Mouse (Mus musculus) CH12.LX (cell line): ENCODE data around the gene Pcdh9. TPM values are rescaled to one million over a fixed set of nuclear protein-coding genes. Genes with fewer than 3 reads are reported as not detected.

Experiments used
- DNase-seq: peaks from one replicate; pipeline ENCODE4 v3.0.0-alpha.2; 2013; ENCODE audit errors: extremely low read depth
- H3K27ac ChIP-seq: 2 replicates; pipeline ENCODE4 v1.5.1; 2012; ENCODE audit warnings: low read depth, mild to moderate bottlenecking, control low read depth, moderate library complexity; ENCODE audit not compliant: insufficient read depth
- H3K27me3 ChIP-seq: replicated peaks from 2 replicates; pipeline ENCODE3; 2012; ENCODE audit warnings: inconsistent platforms
- H3K36me3 ChIP-seq, 2 experiments: replicated peaks in 1 of 2; 2 replicates each; pipeline versions ENCODE3 to v1.6.1; 2012; ENCODE audit warnings: inconsistent platforms in 1 of 2, low read length in 1 of 2, mild to moderate bottlenecking in 1 of 2, mixed read lengths in 1 of 2, moderate library complexity in 1 of 2; ENCODE audit not compliant: control insufficient read depth in 1 of 2, insufficient read depth in 1 of 2
- H3K4me1 ChIP-seq, 2 experiments: 2 replicates each; pipeline ENCODE4 v1.6.1; 2012; ENCODE audit warnings: inconsistent platforms in 1 of 2, moderate library complexity in 1 of 2; ENCODE audit not compliant: insufficient read depth in 2 of 2, control insufficient read depth in 1 of 2
- H3K4me2 ChIP-seq: 2 replicates; pipeline ENCODE4 v1.6.1; 2012; ENCODE audit warnings: low read depth, mild to moderate bottlenecking, control low read depth; ENCODE audit not compliant: poor library complexity, insufficient read depth, severe bottlenecking
- H3K4me3 ChIP-seq, 3 experiments: fragments of 150-350 bp in 1 of 3; sonication (generic) in 1 of 3; replicated peaks in 1 of 3; 2 replicates each; pipeline versions ENCODE3 to v1.5.1; 2011 to 2012; ENCODE audit warnings: low read depth in 2 of 3, low read length in 2 of 3, mild to moderate bottlenecking in 2 of 3, moderate library complexity in 2 of 3, control low read depth in 1 of 3, improper control_type of control experiment in 1 of 3, inconsistent platforms in 1 of 3, mixed read lengths in 1 of 3; ENCODE audit not compliant: poor library complexity in 1 of 3
- H3K79me2 ChIP-seq: replicated peaks from 2 replicates; pipeline ENCODE4 v1.6.1; 2012; ENCODE audit warnings: mild to moderate bottlenecking, moderate library complexity; ENCODE audit not compliant: control insufficient read depth, poor library complexity, insufficient read depth, severe bottlenecking; ENCODE audit errors: extremely low read depth
- H3K9ac ChIP-seq: 2 replicates; pipeline ENCODE4 v1.6.1; 2012; ENCODE audit warnings: low read depth, mild to moderate bottlenecking, control low read depth, moderate library complexity; ENCODE audit not compliant: insufficient read depth
- H3K9me3 ChIP-seq: replicated peaks from 2 replicates; pipeline ENCODE3; 2012; ENCODE audit warnings: low read length, inconsistent platforms, mixed read lengths
- BHLHE40 ChIP-seq: IDR thresholded peaks from 2 replicates; pipeline ENCODE4 v1.6.1; 2011; ENCODE audit warnings: mild to moderate bottlenecking, low read depth, low read length, improper control_type of control experiment
- CHD1 ChIP-seq: IDR thresholded peaks from 2 replicates; pipeline ENCODE4 v1.6.1; 2012; ENCODE audit warnings: low read depth, low read length, improper control_type of control experiment, inconsistent platforms
- CTCF ChIP-seq, 2 experiments: IDR thresholded peaks in 1 of 2; conservative IDR thresholded peaks in 1 of 2; 2 replicates each; pipeline ENCODE4 v1.5.1; 2011 to 2012; ENCODE audit warnings: low read depth in 2 of 2, low read length in 2 of 2, improper control_type of control experiment in 1 of 2, inconsistent platforms in 1 of 2, mild to moderate bottlenecking in 1 of 2, moderate library complexity in 1 of 2
- E2F4 ChIP-seq: IDR thresholded peaks from 2 replicates; pipeline ENCODE4 v1.6.1; 2011; ENCODE audit warnings: low read depth, low read length, improper control_type of control experiment; ENCODE audit not compliant: insufficient replicate concordance
- ELF1 ChIP-seq: IDR thresholded peaks from 2 replicates; pipeline ENCODE4 v1.6.1; 2014; ENCODE audit warnings: low read depth, mild to moderate bottlenecking, inconsistent platforms, low read length, improper control_type of control experiment
- EP300 ChIP-seq: IDR thresholded peaks from 2 replicates; pipeline ENCODE4 v1.6.1; 2011; ENCODE audit warnings: low read length, improper control_type of control experiment
- HCFC1 ChIP-seq: IDR thresholded peaks from 2 replicates; pipeline ENCODE4 v1.6.1; 2012; ENCODE audit warnings: low read depth, mild to moderate bottlenecking, inconsistent platforms, low read length, improper control_type of control experiment
- JUND ChIP-seq: conservative IDR thresholded peaks from 2 replicates; pipeline ENCODE4 v1.6.1; 2011; ENCODE audit warnings: low read depth, low read length, improper control_type of control experiment
- KAT2A ChIP-seq: IDR thresholded peaks from 2 replicates; pipeline ENCODE4 v1.6.1; 2012; ENCODE audit warnings: low read length, improper control_type of control experiment, inconsistent platforms; ENCODE audit not compliant: insufficient replicate concordance
- MAX ChIP-seq: IDR thresholded peaks from 2 replicates; pipeline ENCODE4 v1.6.1; 2011; ENCODE audit warnings: low read length, improper control_type of control experiment
- MAZ ChIP-seq: IDR thresholded peaks from 2 replicates; pipeline ENCODE4 v1.6.1; 2012; ENCODE audit warnings: low read depth, mild to moderate bottlenecking, inconsistent platforms, low read length, improper control_type of control experiment, moderate library complexity
- MXI1 ChIP-seq: IDR thresholded peaks from 2 replicates; pipeline ENCODE4 v1.6.1; 2011; ENCODE audit warnings: mild to moderate bottlenecking, low read depth, low read length, improper control_type of control experiment
- NRF1 ChIP-seq: IDR thresholded peaks from 2 replicates; pipeline ENCODE4 v1.6.1; 2014; ENCODE audit warnings: low read depth, mild to moderate bottlenecking, inconsistent platforms, low read length, improper control_type of control experiment, moderate library complexity
- PAX5 ChIP-seq: IDR thresholded peaks from 2 replicates; pipeline ENCODE4 v1.6.1; 2012; ENCODE audit warnings: low read length, inconsistent platforms, mixed read lengths
- POLR2AphosphoS2 ChIP-seq: IDR thresholded peaks from 2 replicates; pipeline ENCODE4 v1.6.1; 2011; ENCODE audit warnings: low read depth, low read length, improper control_type of control experiment
- RAD21 ChIP-seq: IDR thresholded peaks from 2 replicates; pipeline ENCODE4 v1.6.1; 2011; ENCODE audit warnings: low read depth, mild to moderate bottlenecking, low read length, improper control_type of control experiment, moderate library complexity
- RCOR1 ChIP-seq: conservative IDR thresholded peaks from 2 replicates; pipeline ENCODE4 v1.6.1; 2012; ENCODE audit warnings: low read depth, mild to moderate bottlenecking, inconsistent platforms, low read length, improper control_type of control experiment
- SIN3A ChIP-seq: IDR thresholded peaks from 2 replicates; pipeline ENCODE4 v1.6.1; 2012; ENCODE audit warnings: low read length, improper control_type of control experiment, inconsistent platforms
- SMC3 ChIP-seq: IDR thresholded peaks from 2 replicates; pipeline ENCODE4 v1.6.1; 2011; ENCODE audit warnings: low read depth, low read length, improper control_type of control experiment
- TBP ChIP-seq: conservative IDR thresholded peaks from 2 replicates; pipeline ENCODE4 v1.6.1; 2011; ENCODE audit warnings: low read depth, low read length, improper control_type of control experiment
- TCF12 ChIP-seq: IDR thresholded peaks from 2 replicates; pipeline ENCODE4 v1.6.1; 2014; ENCODE audit warnings: low read depth, mild to moderate bottlenecking, inconsistent platforms, low read length, improper control_type of control experiment
- UBTF ChIP-seq: IDR thresholded peaks from 2 replicates; pipeline ENCODE4 v1.6.1; 2012; ENCODE audit warnings: low read depth, mild to moderate bottlenecking, inconsistent platforms, low read length, improper control_type of control experiment, moderate library complexity
- USF1 ChIP-seq: IDR thresholded peaks from 2 replicates; pipeline ENCODE4 v1.6.1; 2014; ENCODE audit warnings: low read depth, mild to moderate bottlenecking, inconsistent platforms, low read length, improper control_type of control experiment
- USF2 ChIP-seq: conservative IDR thresholded peaks from 2 replicates; pipeline ENCODE4 v1.6.1; 2011; ENCODE audit warnings: low read depth, low read length, improper control_type of control experiment
- ZC3H11A ChIP-seq: IDR thresholded peaks from 2 replicates; pipeline ENCODE4 v1.6.1; 2012; ENCODE audit warnings: low read depth, mild to moderate bottlenecking, inconsistent platforms, low read length, improper control_type of control experiment
- ZKSCAN1 ChIP-seq: IDR thresholded peaks from 2 replicates; pipeline ENCODE4 v1.6.1; 2012; ENCODE audit warnings: low read depth, inconsistent platforms, low read length, improper control_type of control experiment, borderline replicate concordance
- ZNF384 ChIP-seq: IDR thresholded peaks from 2 replicates; pipeline ENCODE4 v1.6.1; 2012; ENCODE audit warnings: low read depth, low read length, improper control_type of control experiment, inconsistent platforms
- dilution Hi-C: fragments of 300-500 bp; cut with MboI; formaldehyde crosslinking; loops from 2 replicates; pipeline ENCODE4 v1.14.3; 2020; ENCODE audit warnings: low sequenced_read_pairs; ENCODE audit not compliant: extremely low pct_unique_long_range_greater_than_20kb, extremely low pct_ligation_motif_present
- in situ Hi-C: fragments of 300-500 bp; cut with MboI; formaldehyde crosslinking; loops from 3 replicates; pipeline ENCODE4 v1.14.3; 2019; ENCODE audit warnings: low sequenced_read_pairs, low pct_ligation_motif_present, low pct_unique_long_range_greater_than_20kb, mixed read lengths
- polyA plus RNA-seq: library from polyadenylated mRNA; unstranded; fragments of >175 nt; gene quantifications from 2 replicates; pipeline ENCODE4 v1.2.1, GENCODE M21; 2012; ENCODE audit warnings: low read depth; ENCODE audit not compliant: insufficient read length
- total RNA-seq, 2 experiments: library from RNA; depleted of rRNA; stranded (reverse); fragments of 300-350 nt in 1 of 2; fragments of >200 nt in 1 of 2; gene quantifications; 2 replicates each; pipeline ENCODE4 v1.2.3; 2012 to 2014

Pcdh9 gene
- total and polyA plus RNA-seq, 3 experiments, result not detected

DNA sequence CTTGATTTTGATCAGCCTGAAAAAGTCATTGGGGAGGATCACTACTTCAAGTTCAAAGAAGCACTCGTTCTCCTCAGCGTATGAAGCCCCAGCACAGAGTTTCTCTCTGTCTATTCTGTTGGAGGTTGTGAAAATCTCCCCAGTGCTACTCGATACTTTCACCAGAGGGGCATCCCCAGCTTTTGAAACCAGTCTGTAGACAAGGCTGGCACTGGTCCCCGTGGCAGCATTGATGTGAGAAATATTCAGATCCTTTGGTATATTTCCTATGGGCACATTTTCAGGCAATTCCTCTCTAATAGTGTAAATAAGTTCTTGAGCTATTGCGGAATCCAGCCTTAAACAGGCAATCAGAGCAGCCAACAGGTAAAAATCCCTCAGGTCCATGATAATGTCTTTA lies 2.1 kb downstream of the Pcdh9 start:
- no peaks in the 10 kb centered on the region for H3K27me3 ChIP-seq
- no peak overlapping the region for H3K27ac ChIP-seq
- H3K4me3 ChIP-seq, result no peak overlapping the region
- dilution Hi-C loops (no loop called here), in situ Hi-C loops (no loop called here)
- no peaks in the 10 kb centered on the region for H3K36me3 ChIP-seq
- DNase-seq, result no peak
- H3K4me2 ChIP-seq, result no peak overlapping the region
- TF ChIP-seq CHD1, result no peak
- TF ChIP-seq USF1, result no peak
- no peak for TF ChIP-seq ZKSCAN1
- no peak for TF ChIP-seq ZC3H11A
- TF ChIP-seq MAX, result no peak
- TF ChIP-seq MXI1, result no peak
- no peak for TF ChIP-seq EP300
- TF ChIP-seq SIN3A, result no peak
- TF ChIP-seq E2F4, result no peak
- TF ChIP-seq SMC3, result no peak
- no peak for TF ChIP-seq CTCF (conservative IDR thresholded peaks at IDR 0.05 in 1 of 2, IDR thresholded peaks at IDR 0.05 in 1 of 2; ENCODE audit: low read depth in 2 of 2, low read length in 2 of 2)
- no peak for TF ChIP-seq JUND
- TF ChIP-seq BHLHE40, result no peak
- TF ChIP-seq KAT2A, result no peak
- TF ChIP-seq HCFC1, result no peak
- TF ChIP-seq TBP, result no peak
- no peak for TF ChIP-seq USF2
- no peak for TF ChIP-seq TCF12
- no peaks in the 10 kb centered on the region for H3K79me2 ChIP-seq
- H3K9ac ChIP-seq, result no peak overlapping the region
- no peaks in the 10 kb centered on the region for H3K4me1 ChIP-seq
- peaks cover 46% of the 10 kb centered on the region for H3K9me3 ChIP-seq

DNA sequence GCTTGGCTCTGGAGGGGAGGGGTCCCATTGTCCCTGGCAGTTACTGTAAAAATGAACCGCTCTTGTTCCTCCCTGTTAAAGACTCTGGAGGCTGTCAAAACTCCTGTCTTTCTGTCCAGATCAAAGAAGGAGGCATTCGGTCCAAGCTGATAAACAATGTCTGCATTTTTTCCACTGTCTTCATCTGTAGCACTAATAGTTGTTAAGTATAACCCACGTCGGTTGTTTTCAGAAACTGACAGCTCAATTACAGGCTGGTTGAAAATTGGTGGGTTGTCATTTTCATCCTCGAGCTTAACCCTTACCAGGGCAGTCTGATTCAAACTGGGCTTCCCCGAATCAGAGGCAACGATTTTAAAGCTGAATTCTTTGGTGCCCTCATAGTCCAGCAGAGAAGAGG lies 3.4 kb downstream of the Pcdh9 start:
- in situ Hi-C loops (no loop called here), dilution Hi-C loops (no loop called here)
- H3K27me3 ChIP-seq, result no peaks in the 10 kb centered on the region
- no peak overlapping the region for H3K4me3 ChIP-seq
- H3K27ac ChIP-seq, result no peak overlapping the region
- no peaks in the 10 kb centered on the region for H3K36me3 ChIP-seq
- H3K79me2 ChIP-seq, result no peaks in the 10 kb centered on the region
- no peaks in the 10 kb centered on the region for H3K4me1 ChIP-seq
- peaks cover 46% of the 10 kb centered on the region for H3K9me3 ChIP-seq
- H3K9ac ChIP-seq, result no peak overlapping the region
- DNase-seq, result no peak
- no peak for TF ChIP-seq USF1
- TF ChIP-seq RCOR1, result no peak
- TF ChIP-seq ZNF384, result no peak
- no peak for TF ChIP-seq ELF1
- TF ChIP-seq RAD21, result no peak
- TF ChIP-seq POLR2AphosphoS2, result no peak
- TF ChIP-seq HCFC1, result no peak
- TF ChIP-seq BHLHE40, result no peak
- TF ChIP-seq PAX5, result no peak
- TF ChIP-seq E2F4, result no peak
- TF ChIP-seq MAX, result no peak
- TF ChIP-seq NRF1, result no peak
- TF ChIP-seq UBTF, result no peak
- no peak for TF ChIP-seq SIN3A
- no peak for TF ChIP-seq ZC3H11A
- no peak for TF ChIP-seq MAZ
- TF ChIP-seq KAT2A, result no peak
- TF ChIP-seq CHD1, result no peak
- no peak for TF ChIP-seq EP300
- TF ChIP-seq ZKSCAN1, result no peak
- H3K4me2 ChIP-seq, result no peak overlapping the region
